Mouse (Mus musculus): ENCODE data around the gene Cnn2. TPM values are rescaled to one million over a fixed set of nuclear protein-coding genes. Genes with fewer than 3 reads are reported as not detected.

Cnn2 gene
- polyA plus RNA-seq, 1 experiment from 2014 or later = 160 TPM

GRCm38 (mm10) chr10:79974087-79974486 is 14.3 kb upstream of the Cnn2 start:
- Histone ChIP-seq H3K9me3 (ENCODE audit: control insufficient read depth, low read length) (no peaks in the 10 kb centered on the region), H3K27ac (ENCODE audit: low read depth, low read length) (no peak overlapping the region), H3K4me2 (ENCODE audit: low read depth, low read length, severe bottlenecking) (no peak overlapping the region), H3K4me1 (replicated peaks; ENCODE audit: control insufficient read depth, insufficient read depth, low read length) (peaks cover 8% of the 10 kb centered on the region), H3K4me3 (ENCODE audit: low read depth, low read length) (no peak overlapping the region), H3K36me3 (ENCODE audit: control insufficient read depth, insufficient read depth, low read length) (peaks cover 21% of the 10 kb centered on the region), H3K27me3 (ENCODE audit: control insufficient read depth, insufficient read depth, low read length) (peaks cover 20% of the 10 kb centered on the region), H3K9ac (ENCODE audit: low read length) (no peak overlapping the region)
- ATAC-seq (replicated peaks; ENCODE audit: low FRiP score) = no peak
- no peak for DNase-seq (ENCODE audit: low spot score)
- WGBS = 92% methylated on average over 21 of the region's 21 CpGs

- Histone ChIP-seq H3K27ac (ENCODE audit: low read depth, low read length) (no peak overlapping the region), H3K9me3 (ENCODE audit: control insufficient read depth, low read length) (no peaks in the 10 kb centered on the region), H3K4me3 (ENCODE audit: low read depth, low read length) (no peak overlapping the region), H3K36me3 (ENCODE audit: control insufficient read depth, insufficient read depth, low read length) (peaks cover 21% of the 10 kb centered on the region), H3K27me3 (ENCODE audit: control insufficient read depth, insufficient read depth, low read length) (peaks cover 20% of the 10 kb centered on the region), H3K4me2 (ENCODE audit: low read depth, low read length, severe bottlenecking) (no peak overlapping the region), H3K9ac (ENCODE audit: low read length) (no peak overlapping the region), H3K4me1 (replicated peaks; ENCODE audit: control insufficient read depth, insufficient read depth, low read length) (peaks cover 8% of the 10 kb centered on the region)
- WGBS = 90% methylated on average over 8 of the region's 8 CpGs
- DNase-seq (ENCODE audit: low spot score) (no peak), ATAC-seq (replicated peaks; ENCODE audit: low FRiP score) (no peak)
Observed at GRCm38 (mm10) chr10:79974668-79975067, 13.7 kb upstream of the Cnn2 start.

- 81% methylated on average over 28 of the region's 28 CpGs for WGBS
- H3K4me3 ChIP-seq (ENCODE audit: low read depth, low read length) = no peak overlapping the region
- ATAC-seq (replicated peaks; ENCODE audit: low FRiP score) = no peak
- peaks cover 2% of the 10 kb centered on the region for H3K4me1 ChIP-seq (replicated peaks; ENCODE audit: control insufficient read depth, insufficient read depth, low read length)
- H3K9me3 ChIP-seq (ENCODE audit: control insufficient read depth, low read length) = no peaks in the 10 kb centered on the region
- H3K36me3 ChIP-seq (ENCODE audit: control insufficient read depth, insufficient read depth, low read length) = peaks cover 21% of the 10 kb centered on the region
- H3K9ac ChIP-seq (ENCODE audit: low read length) = no peak overlapping the region
- H3K27ac ChIP-seq (ENCODE audit: low read depth, low read length) = no peak overlapping the region
- peaks cover 12% of the 10 kb centered on the region for H3K27me3 ChIP-seq (ENCODE audit: control insufficient read depth, insufficient read depth, low read length)
- no peak for DNase-seq (ENCODE audit: low spot score)
- no peak overlapping the region for H3K4me2 ChIP-seq (ENCODE audit: low read depth, low read length, severe bottlenecking)
Observed at GRCm38 (mm10) chr10:79976071-79976721, 12.2 kb upstream of the Cnn2 start.

- H3K9me3 ChIP-seq (ENCODE audit: control insufficient read depth, low read length) = no peaks in the 10 kb centered on the region
- H3K27ac ChIP-seq (ENCODE audit: low read depth, low read length) = no peak overlapping the region
- no peak overlapping the region for H3K9ac ChIP-seq (ENCODE audit: low read length)
- H3K4me3 ChIP-seq (ENCODE audit: low read depth, low read length) = no peak overlapping the region
- peaks cover 21% of the 10 kb centered on the region for H3K36me3 ChIP-seq (ENCODE audit: control insufficient read depth, insufficient read depth, low read length)
- no peak overlapping the region for H3K4me2 ChIP-seq (ENCODE audit: low read depth, low read length, severe bottlenecking)
- no peaks in the 10 kb centered on the region for H3K4me1 ChIP-seq (replicated peaks; ENCODE audit: control insufficient read depth, insufficient read depth, low read length)
- 74% methylated on average over 36 of the region's 36 CpGs for WGBS
- H3K27me3 ChIP-seq (ENCODE audit: control insufficient read depth, insufficient read depth, low read length) = peaks cover 6% of the 10 kb centered on the region
- ATAC-seq (replicated peaks; ENCODE audit: low FRiP score) = no peak
- no peak for DNase-seq (ENCODE audit: low spot score)
Observed at GRCm38 (mm10) chr10:79976722-79977107, 11.7 kb upstream of the Cnn2 start.

- Histone ChIP-seq H3K4me1 (replicated peaks; ENCODE audit: control insufficient read depth, insufficient read depth, low read length) (peaks cover under 1% of the 10 kb centered on the region; the same call in 1 of the 2 replicates), H3K9ac (ENCODE audit: low read length) (no peak overlapping the region), H3K4me3 (ENCODE audit: low read depth, low read length) (no peak overlapping the region), H3K9me3 (ENCODE audit: control insufficient read depth, low read length) (no peaks in the 10 kb centered on the region), H3K27me3 (ENCODE audit: control insufficient read depth, insufficient read depth, low read length) (peaks cover 3% of the 10 kb centered on the region; the same call in 1 of the 2 replicates), H3K4me2 (ENCODE audit: low read depth, low read length, severe bottlenecking) (no peak overlapping the region), H3K27ac (ENCODE audit: low read depth, low read length) (no peak overlapping the region), H3K36me3 (ENCODE audit: control insufficient read depth, insufficient read depth, low read length) (peaks cover 21% of the 10 kb centered on the region)
- DNase-seq (ENCODE audit: low spot score) (no peak), ATAC-seq (replicated peaks; ENCODE audit: low FRiP score) (no peak)
- 83% methylated on average over 28 of the region's 28 CpGs for WGBS
Observed at GRCm38 (mm10) chr10:79977324-79977723, 11.1 kb upstream of the Cnn2 start.

GRCm38 (mm10) chr10:79978061-79978460 is 10.3 kb upstream of the Cnn2 start:
- peaks cover 8% of the 10 kb centered on the region for H3K4me1 ChIP-seq (replicated peaks; ENCODE audit: control insufficient read depth, insufficient read depth, low read length)
- 97% methylated on average over 21 of the region's 21 CpGs for WGBS
- no peak overlapping the region for H3K9ac ChIP-seq (ENCODE audit: low read length)
- H3K27me3 ChIP-seq (ENCODE audit: control insufficient read depth, insufficient read depth, low read length) = no peaks in the 10 kb centered on the region
- H3K4me2 ChIP-seq (ENCODE audit: low read depth, low read length, severe bottlenecking) = no peak overlapping the region
- H3K4me3 ChIP-seq (ENCODE audit: low read depth, low read length) = no peak overlapping the region
- H3K9me3 ChIP-seq (ENCODE audit: control insufficient read depth, low read length) = no peaks in the 10 kb centered on the region
- H3K27ac ChIP-seq (ENCODE audit: low read depth, low read length) = no peak overlapping the region
- H3K36me3 ChIP-seq (ENCODE audit: control insufficient read depth, insufficient read depth, low read length) = peaks cover 21% of the 10 kb centered on the region
- no peak for ATAC-seq (replicated peaks; ENCODE audit: low FRiP score)
- DNase-seq (ENCODE audit: low spot score) = no peak

- ATAC-seq (replicated peaks; ENCODE audit: low FRiP score) (no peak), DNase-seq (ENCODE audit: low spot score) (no peak)
- H3K36me3 ChIP-seq (ENCODE audit: control insufficient read depth, insufficient read depth, low read length) = peaks cover 21% of the 10 kb centered on the region
- peaks cover 13% of the 10 kb centered on the region for H3K4me1 ChIP-seq (replicated peaks; ENCODE audit: control insufficient read depth, insufficient read depth, low read length)
- no peak overlapping the region for H3K9ac ChIP-seq (ENCODE audit: low read length)
- H3K4me3 ChIP-seq (ENCODE audit: low read depth, low read length) = no peak overlapping the region
- 96% methylated on average over 22 of the region's 22 CpGs for WGBS
- H3K9me3 ChIP-seq (ENCODE audit: control insufficient read depth, low read length) = no peaks in the 10 kb centered on the region
- no peaks in the 10 kb centered on the region for H3K27me3 ChIP-seq (ENCODE audit: control insufficient read depth, insufficient read depth, low read length)
- H3K27ac ChIP-seq (ENCODE audit: low read depth, low read length) = no peak overlapping the region
- H3K4me2 ChIP-seq (ENCODE audit: low read depth, low read length, severe bottlenecking) = no peak overlapping the region
Observed at GRCm38 (mm10) chr10:79979401-79980155, 8.8 kb upstream of the Cnn2 start.

- peaks cover 2% of the 10 kb centered on the region; the same call in 1 of the 2 replicates for H3K36me3 ChIP-seq (ENCODE audit: control insufficient read depth, insufficient read depth, low read length)
Observed at GRCm38 (mm10) chr10:79983205-79983604, 5.2 kb upstream of the Cnn2 start.

More at GRCm38 (mm10) chr10:79983205-79983604, 5.2 kb upstream of the Cnn2 start:
- Histone ChIP-seq H3K9me3 (ENCODE audit: control insufficient read depth, low read length) (no peaks in the 10 kb centered on the region), H3K4me2 (ENCODE audit: low read depth, low read length, severe bottlenecking) (peak overlapping the region; percentile 74), H3K4me3 (ENCODE audit: low read depth, low read length) (peak overlapping the region; percentile 91), H3K9ac (ENCODE audit: low read length) (peak overlapping the region; percentile 86), H3K27me3 (ENCODE audit: control insufficient read depth, insufficient read depth, low read length) (peaks cover 12% of the 10 kb centered on the region), H3K4me1 (replicated peaks; ENCODE audit: control insufficient read depth, insufficient read depth, low read length) (peaks cover 21% of the 10 kb centered on the region), H3K27ac (ENCODE audit: low read depth, low read length) (no peak overlapping the region)
- 81% methylated on average over 5 of the region's 5 CpGs for WGBS
- ATAC-seq (replicated peaks; ENCODE audit: low FRiP score) (no peak), DNase-seq (ENCODE audit: low spot score) (no peak)
